Mouse (Mus musculus) heart, postnatal 4 days (tissue): ENCODE measurements around the gene Cops7a. TPM values are rescaled to one million over a fixed set of nuclear protein-coding genes. Genes with fewer than 3 reads are reported as not detected.
A peak's percentile ranks its signal among the peaks of the same experiment; 100 is the strongest.

Experiments
- DNase-seq: peaks from one replicate; pipeline ENCODE4 v3.0.0; 2021
- total RNA-seq, 2 experiments: library from RNA; stranded (reverse); gene quantifications; 2 replicates each; pipeline ENCODE4 v1.2.3; 2021

The Cops7a gene
- total RNA-seq, 2 experiments from 2014 or later: 107 to 110 TPM

GRCm38 (mm10) chr6:124917518-124918330 lies 47.6 kb downstream of the Cops7a start:
- DNase-seq: peak; percentile 94

DNA sequence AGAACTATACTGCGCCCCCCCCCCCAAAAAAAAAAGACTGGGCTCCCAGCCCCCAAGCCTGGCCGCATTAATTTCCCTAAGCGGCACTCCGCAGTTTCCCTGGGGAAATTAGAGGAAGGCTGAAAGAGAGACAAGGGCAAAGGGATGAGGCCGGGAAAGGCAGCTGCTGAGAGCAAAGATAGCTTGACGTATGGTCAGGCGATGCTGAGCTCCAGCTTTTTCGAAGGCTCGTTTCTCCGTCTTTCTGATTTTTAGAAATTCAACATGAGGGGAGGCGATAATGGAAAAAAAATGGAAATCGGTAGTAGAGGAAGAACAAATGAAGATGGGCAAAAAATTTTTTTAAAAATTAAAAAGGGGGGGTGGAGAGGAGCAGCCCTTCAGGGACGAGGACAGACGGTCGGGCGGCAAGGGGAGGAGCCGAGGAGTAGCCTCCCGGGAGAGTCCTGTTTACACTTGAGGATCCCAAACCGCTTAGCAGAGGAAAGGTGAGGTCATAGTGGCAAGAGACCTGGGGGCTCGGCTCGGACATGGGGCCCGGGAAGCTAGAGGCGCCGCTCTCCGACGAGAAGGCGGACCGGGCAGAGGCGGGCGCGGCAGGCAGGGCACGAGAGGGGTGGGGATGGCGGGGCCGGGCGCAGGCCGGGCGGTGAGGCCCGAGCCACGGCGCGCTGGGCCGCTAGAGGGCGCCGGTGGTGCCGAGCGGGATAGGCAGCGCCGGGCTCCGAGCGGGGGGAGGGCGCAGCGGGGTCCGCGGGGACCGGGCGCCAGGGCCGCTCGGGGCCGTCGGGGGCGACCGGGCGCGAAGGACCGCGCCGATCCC lies 48.4 kb downstream of the Cops7a start:
- peak; percentile 96 for DNase-seq

GRCm38 (mm10) chr6:124915942-124916694 lies 49.2 kb downstream of the Cops7a start:
- DNase-seq: no peak

GRCm38 (mm10) chr6:124915160-124915941 lies 50.0 kb downstream of the Cops7a start:
- no peak for DNase-seq

- DNase-seq: no peak
These were observed 50.8 kb downstream of the Cops7a start for GRCm38 (mm10) chr6:124914511-124914910.

DNA sequence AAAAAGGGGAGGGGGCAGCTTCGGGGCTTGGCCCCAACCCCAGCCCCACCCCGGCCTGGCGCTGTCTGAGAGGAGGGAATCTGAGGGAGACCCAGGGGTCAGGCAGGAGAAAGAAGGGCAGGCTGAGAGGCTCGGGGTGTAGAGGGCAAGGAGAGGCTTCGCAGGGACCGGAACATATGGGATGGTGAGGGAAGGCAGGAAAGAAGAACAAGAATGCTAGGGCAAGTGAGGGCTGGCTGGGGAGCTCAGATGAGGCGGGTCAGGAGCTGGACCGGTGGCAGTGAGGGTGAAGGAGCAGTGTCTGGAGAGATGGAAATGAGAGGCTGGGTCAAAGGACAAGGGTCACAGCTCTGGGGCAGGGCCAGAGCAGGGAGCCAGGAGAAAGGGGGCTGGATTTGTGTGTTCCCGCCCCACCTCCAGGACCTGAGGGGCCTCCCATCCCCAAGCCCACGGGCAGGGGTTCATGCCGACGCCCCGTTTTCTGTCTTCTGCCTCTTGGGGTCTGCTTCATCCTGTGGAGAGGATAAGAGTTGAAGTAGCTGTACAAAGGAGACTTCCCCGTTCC lies 51.5 kb downstream of the Cops7a start:
- DNase-seq: no peak

DNA sequence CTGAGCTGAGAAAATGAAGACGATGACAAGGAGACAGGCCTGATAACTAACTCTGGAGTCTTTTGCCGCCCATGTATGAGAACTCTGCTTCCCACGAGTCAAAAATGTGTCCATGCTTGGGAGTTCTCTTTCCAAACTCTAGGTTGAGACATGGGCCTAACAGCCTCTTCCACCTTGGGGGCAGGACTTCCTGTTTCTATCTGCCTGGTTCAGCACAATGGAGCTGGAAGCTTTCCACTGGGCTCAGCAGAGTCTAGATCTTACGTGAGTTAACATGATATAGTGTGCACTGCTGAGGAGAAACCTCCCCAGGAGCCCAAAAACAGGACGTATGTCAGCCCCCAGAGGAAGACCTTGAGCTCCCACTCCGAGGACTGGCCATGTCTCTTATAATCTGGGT lies 52.1 kb downstream of the Cops7a start:
- DNase-seq: no peak

DNA sequence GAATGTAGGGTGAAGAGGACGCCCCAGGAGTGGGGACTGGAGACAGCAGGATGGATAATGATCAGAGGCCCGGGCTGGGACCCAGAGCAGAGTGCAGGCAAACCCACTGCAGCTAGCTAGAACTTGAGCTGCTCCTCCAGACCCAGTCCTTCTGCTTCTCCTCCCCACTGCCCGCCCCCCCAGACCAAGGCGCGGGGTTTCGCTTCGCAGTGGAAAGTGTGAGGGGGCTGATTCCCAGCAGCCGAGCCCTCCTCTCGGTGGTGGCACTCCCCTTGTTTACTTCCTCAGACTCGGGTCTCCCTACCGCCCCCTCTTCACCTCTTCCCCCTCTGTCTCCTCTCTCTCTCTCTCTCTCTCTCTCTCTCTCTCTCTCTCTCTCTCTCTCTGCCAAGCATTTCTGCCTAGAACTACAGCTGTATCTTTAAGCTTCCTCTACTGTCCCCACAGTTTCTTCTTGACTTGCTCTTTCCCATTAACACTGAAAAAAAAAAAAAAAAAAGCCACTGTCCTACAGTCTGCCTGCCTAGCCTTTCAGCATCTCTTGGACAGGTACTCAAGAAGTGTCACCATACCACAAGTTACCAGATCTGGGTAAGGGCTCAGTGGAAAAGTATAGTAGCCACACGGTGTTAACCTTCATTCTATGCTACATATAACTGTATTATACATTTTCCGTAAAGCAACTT lies 53.7 kb downstream of the Cops7a start, which contains the start of gene Lag3:
TSS of gene Lag3 (minus strand) at position 173 of the 686 bp plus-strand sequence.
- no peak for DNase-seq

DNA sequence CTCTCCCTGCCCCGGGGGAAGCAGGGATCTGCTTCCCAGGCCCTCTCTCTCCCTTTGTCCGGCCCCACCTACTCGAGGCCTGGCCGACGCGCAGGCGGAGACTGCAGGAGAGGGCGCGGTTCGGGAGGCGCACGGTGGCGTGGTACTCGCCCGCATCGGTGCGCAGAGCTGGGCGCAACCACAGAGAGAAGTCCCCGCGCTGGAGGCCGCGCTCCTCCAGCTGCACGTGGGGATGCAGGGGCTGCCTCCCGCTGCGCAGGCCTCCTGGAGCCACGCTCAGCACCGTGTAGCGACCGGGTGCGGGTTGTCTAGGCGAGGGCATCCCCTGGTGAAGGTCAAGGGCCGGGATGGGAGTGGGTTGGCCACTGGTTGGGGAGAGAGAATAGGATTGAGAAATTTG lies 55.3 kb downstream of the Cops7a start:
- DNase-seq: peak; percentile 30

Other genes starting within 250 kb of the Cops7a start
- 1 to 10 TPM; 5.3 to 5.4 TPM for gene Ptpn6, start 226.8 kb downstream of the Cops7a start, total RNA-seq
- 100 to 1,000 TPM; 259 to 300 TPM for gene Grcc10, start 224.2 kb downstream of the Cops7a start, total RNA-seq
- 1 to 10 TPM in 1 of 2 experiments, not detected in 1; 2.1 TPM for gene Gm45234, start 209.5 kb downstream of the Cops7a start, total RNA-seq
- gene Atn1, start 209.0 kb downstream of the Cops7a start, total RNA-seq: 10 to 100 TPM; 61.0 to 70.5 TPM
- 10 to 100 TPM; 10.0 to 10.2 TPM for gene Eno2, start 195.9 kb downstream of the Cops7a start, total RNA-seq
- under 1 TPM in 1 of 2 experiments, not detected in 1; 0.52 TPM for gene Lrrc23, start 185.8 kb downstream of the Cops7a start, total RNA-seq
- gene Spsb2, start 156.9 kb downstream of the Cops7a start, total RNA-seq: 1 to 10 TPM; 3.5 to 4.4 TPM
- gene Tpi1, start 151.2 kb downstream of the Cops7a start, total RNA-seq: 100 to 1,000 TPM; 977 to 982 TPM
- gene Usp5, start 136.1 kb downstream of the Cops7a start, total RNA-seq: 100 to 1,000 TPM; 102 to 104 TPM
- gene Cdca3, start 136.0 kb downstream of the Cops7a start, total RNA-seq: 10 to 100 TPM; 77.8 to 82.6 TPM
- 1 to 10 TPM; 2.6 to 3.9 TPM for gene Gnb3, start 125.3 kb downstream of the Cops7a start, total RNA-seq
- gene P3h3, start 107.8 kb downstream of the Cops7a start, total RNA-seq: 10 to 100 TPM; 30.0 to 31.6 TPM
- 1 to 10 TPM; 5.7 to 7.4 TPM for gene Gpr162, start 101.6 kb downstream of the Cops7a start, total RNA-seq
- gene Cd4, start 77.3 kb downstream of the Cops7a start, total RNA-seq: under 1 TPM; 0.41 to 0.55 TPM
- 1 to 10 TPM in 1 of 2 experiments, under 1 TPM in 1; 0.68 to 1.0 TPM for gene Lag3, start 53.8 kb downstream of the Cops7a start, total RNA-seq
- 100 to 1,000 TPM; 549 to 587 TPM for gene Ptms, start 45.4 kb downstream of the Cops7a start, total RNA-seq
- gene Mlf2, start 34.2 kb downstream of the Cops7a start, total RNA-seq: 100 to 1,000 TPM; 237 to 239 TPM
- gene Pianp, start 31.2 kb upstream of the Cops7a start, total RNA-seq: 1 to 10 TPM in 1 of 2 experiments, under 1 TPM in 1; 0.69 to 1.5 TPM
- gene Zfp384, start 43.6 kb upstream of the Cops7a start, total RNA-seq: 10 to 100 TPM; 28.5 to 30.7 TPM
- 10 to 100 TPM; 40.8 to 43.6 TPM for gene Ing4, start 74.2 kb upstream of the Cops7a start, total RNA-seq
- gene Acrbp, start 84.2 kb upstream of the Cops7a start, total RNA-seq: 1 to 10 TPM; 1.7 to 3.2 TPM
- not detected for gene Lpar5, start 102.4 kb upstream of the Cops7a start, total RNA-seq
- gene Chd4, start 130.4 kb upstream of the Cops7a start, total RNA-seq: 100 to 1,000 TPM; 202 to 210 TPM
- gene Nop2, start 166.4 kb upstream of the Cops7a start, total RNA-seq: 10 to 100 TPM; 24.4 to 25.3 TPM
- gene Iffo1, start 179.7 kb upstream of the Cops7a start, total RNA-seq: 10 to 100 TPM; 18.0 to 18.6 TPM
- 1,000 to 10,000 TPM; 3,371 to 3,611 TPM for gene Gapdh, start 200.9 kb upstream of the Cops7a start, total RNA-seq
- 100 to 1,000 TPM; 101 to 111 TPM for gene Ncapd2, start 226.2 kb upstream of the Cops7a start, total RNA-seq
- gene Mrpl51, start 226.3 kb upstream of the Cops7a start, total RNA-seq: 100 to 1,000 TPM; 248 to 271 TPM